Mouse (Mus musculus) kidney, postnatal 4 days (tissue): ENCODE data around the gene Pyroxd2.

Source experiments
- DNase-seq, 2 experiments: peaks; one replicate each; pipeline ENCODE4 v3.0.0; 2021; ENCODE audit warnings: mixed read lengths in 2 of 2

Pyroxd2 gene

DNA sequence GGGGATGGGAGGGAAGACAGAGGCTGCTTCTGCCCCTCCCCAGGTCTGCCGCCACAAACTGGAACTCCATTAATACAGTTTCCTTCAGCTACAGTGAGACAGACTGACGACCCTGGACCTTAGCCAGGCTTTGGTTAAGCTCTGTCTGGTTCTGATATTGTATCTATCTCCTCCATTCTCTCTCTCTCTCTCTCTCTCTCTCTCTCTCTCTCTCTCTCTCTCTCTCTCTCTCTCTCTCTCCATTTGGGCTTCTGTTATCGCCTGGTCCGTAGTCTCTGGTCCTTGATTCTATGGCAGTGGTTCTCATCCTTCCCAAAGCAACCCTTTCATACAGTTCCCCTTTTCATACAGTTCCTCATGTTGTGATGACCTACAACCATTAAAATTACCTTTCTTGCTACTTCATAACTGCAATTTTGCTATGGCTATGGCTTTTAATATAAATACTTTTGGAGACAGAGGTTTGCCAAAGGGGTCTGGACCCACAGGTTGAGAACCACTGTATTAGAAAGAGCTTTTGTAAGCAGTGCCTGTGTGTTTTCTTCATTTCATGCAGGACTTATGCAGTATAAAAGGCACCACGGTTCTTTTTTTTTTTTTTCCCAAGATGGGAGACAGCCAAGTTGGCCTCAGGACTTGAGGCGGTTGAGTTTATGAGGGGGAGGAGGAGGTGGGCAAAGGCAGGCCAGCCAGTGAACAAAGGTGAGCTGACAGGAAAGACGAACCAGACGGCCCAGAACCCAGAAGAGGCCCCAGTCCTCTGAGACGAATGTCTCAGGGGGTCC, 7.3 kb downstream of the Pyroxd2 start:
- no peak for DNase-seq

DNA sequence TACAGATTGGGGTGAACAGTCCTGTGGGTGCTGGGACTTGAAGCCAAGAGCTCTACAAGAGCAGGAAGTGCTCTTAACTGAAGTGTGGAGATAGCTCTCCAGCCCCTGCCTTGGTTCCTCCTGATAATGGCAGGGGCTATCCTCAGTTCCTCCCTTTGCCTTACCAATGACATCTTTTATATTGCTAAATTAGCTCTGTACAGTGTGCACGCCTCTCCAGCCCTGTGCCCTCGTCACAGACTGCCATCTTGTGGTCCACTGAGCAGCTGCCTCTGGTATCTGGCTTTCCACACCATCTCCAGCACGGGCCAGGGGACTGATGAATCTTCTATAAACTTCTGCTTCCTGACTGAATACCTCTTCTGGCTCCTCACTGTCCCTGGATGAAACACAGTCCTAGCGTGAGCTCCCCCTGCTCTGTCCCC, 8.4 kb downstream of the Pyroxd2 start:
- DNase-seq: peak; percentile 78 to 83

DNA sequence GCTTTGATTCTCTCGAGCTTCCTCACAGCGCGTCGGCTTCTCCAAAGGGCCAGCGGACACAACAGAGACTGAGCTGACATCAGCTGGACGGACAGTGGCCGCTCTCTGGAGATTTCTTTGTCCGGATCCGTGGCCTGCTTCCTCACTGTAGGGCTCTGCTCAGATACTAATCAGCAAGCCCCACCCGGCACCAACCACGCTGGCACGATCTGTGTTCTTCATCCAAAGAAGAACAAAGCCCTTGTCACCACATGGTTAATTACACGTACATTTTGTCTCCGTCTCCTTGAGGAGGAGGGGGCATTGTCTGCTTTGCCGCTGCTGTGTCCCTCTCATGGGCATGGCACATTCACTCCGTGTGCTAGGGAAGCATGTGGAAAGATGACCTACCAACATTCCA, 9.3 kb downstream of the Pyroxd2 start:
- no peak for DNase-seq

DNA sequence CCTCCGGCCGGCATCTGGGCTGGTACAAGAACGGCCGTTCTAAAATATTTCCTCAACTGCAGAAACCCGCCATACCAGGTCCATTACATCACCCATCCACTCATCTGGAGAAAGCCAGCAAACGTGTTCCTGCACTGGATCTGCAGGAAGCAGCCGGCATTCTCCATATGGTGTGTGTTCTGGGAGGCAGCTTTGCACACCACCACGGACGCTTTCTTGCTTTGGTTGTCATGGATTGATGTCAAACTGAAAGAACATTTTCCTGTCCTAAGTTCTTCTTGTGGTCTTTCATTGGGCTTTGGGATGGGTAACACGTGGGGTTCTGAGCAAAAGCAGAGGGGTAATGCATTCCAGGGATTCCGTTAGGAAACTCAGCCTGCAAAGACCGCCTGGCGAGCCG, 10.7 kb downstream of the Pyroxd2 start:
- DNase-seq: no peak

DNA sequence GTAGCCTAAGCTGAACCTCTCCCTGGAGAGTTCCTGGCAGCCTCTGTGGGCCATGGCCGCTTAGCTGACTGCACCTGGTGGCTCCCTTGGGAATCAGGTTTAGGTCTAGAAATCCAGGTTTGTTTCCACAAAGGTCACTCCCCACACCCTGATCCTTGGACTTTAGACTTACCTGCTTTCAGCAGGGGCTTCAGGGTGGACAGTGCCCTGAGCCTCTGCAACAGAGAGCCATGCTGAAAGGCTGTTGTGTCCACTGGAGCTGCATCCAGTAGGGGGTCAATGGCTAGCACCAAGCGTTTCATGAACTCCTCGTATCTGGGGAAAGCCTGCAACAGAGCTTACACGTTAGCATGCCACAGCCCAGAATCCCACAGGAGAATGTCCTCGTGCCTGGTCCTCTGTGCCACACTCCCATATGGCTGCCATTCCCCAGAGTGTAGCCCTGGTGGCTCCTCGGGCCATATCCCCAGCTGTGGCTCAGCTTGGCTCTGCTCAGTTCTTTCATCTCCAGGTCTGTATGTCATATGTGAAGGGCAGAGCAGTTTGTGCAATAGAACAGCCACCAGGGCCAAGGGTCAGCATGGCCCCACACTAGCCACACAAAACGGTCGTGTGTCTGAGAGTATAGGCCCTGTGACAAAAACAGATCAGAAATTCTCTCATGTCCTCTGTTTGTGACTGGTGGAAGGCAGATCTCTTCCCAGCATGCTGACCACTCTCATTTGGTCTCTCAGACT, 12.2 kb downstream of the Pyroxd2 start:
- DNase-seq: no peak

DNA sequence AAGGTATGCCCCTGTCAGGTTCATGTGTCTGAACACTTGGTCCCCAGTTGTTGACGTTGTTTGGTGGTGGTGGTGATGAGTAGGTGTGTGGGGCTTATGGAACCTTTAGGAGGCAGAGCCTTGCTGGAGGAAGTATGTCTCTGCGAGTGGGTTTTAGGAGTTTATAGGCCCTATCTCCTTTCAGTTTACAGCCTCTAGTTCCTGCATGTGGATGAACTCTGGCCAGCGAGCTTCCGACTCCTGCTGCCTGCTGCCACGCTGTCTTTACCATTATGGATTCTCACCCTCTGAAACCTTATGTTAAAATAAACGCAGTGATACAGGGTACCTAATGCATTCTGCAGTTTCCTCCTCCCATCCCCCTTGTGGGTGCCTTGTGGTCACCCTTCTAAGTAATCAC, 12.8 kb downstream of the Pyroxd2 start:
- DNase-seq: no peak

DNA sequence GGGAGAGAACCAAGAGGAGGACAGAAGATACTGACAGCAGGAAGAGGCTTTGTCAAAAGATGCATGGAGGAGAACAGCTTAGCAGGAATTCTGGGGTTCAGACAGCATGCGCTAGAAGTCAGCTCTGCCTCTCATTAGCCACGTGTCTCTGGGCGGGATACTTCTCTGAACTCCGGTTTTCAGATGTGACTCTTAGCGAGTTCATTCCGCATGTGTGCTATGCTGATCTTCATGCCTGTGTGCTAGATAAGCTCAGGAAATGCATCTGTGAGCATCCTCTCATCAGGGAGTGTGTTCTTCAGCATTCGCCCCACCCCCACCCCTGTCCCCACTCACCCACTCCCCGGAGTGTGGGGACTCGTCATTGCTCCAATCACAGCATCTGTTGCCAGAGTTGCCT, 14.8 kb downstream of the Pyroxd2 start:
- DNase-seq: no peak

DNA sequence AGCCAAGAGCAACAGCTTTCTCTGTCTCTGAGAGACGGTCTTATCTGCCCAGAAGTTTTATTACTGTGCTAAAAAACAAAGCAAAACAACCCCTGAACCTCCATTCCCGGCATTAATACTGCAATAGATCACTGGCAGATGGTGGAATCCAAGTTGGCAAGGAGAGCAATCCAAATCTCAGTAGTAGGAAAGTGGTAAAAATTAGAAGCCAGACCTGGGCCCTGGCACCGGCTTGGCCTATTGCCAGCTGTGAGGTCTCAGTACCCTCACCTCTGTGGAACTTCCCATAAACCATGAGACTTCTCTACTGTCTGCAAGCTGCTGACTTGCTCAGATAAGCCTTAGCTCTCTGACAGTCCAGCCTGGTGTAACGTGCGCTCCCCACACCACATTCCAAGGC, 17.6 kb downstream of the Pyroxd2 start:
- DNase-seq: no peak

DNA sequence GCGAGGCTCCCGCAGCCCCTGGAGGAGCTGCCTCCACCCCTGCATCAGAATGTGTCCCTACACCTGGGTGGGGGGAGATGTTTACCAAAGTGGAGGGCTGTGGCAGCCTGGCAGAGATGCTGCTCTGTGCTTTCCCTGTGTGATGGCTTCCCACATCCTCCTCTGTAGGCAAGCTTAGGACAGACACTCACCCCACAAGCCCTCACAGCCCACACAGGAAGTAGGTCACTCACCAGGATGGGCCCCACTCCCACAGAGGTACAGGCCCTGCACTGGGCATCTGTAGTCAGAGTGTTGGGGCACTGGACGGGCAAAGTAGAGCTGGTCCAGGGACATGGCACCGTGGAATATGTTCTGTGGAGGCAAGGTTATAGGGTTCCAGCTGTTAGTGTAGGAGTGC, 25.2 kb downstream of the Pyroxd2 start:
- no peak for DNase-seq

DNA sequence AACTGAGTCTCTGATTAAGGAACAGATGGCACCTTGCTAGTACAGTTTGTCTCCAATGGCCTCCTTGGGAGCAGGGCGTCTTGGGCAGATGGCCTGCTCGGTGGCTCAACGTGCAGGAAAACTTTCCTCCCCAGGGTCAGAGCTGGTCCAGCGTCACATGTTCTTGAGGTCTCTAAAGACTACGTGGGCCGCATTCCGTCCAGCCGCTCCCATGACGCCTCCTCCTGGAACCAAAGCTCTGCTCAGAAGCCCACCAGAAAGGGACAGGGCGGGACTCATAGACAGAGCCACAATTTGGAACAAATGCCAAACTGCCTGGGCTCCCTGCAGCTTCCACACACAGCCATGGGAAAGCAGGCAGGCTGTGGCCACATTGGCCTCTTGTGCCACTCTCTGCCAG, 25.8 kb downstream of the Pyroxd2 start:
- DNase-seq: no peak

DNA sequence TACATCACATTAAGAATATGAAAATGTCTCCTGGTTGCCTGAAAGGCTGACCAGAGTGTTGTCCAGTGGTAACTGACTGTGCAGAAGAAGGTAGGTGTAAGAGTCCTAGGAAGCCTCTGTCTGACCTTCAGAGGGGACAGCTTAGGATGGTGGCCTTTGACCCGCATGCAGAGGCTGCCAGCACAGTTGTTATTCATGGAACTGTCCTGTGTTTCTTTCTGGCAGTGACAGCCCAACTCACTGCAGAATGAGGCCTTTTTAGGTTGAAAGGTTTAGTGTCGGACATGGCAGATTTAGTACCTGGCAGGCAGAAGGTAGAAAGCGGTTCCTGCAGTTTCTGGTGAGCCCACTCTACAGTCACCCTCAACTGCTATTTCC, 26.6 kb downstream of the Pyroxd2 start:
- peak; percentile 75 to 76 for DNase-seq

DNA sequence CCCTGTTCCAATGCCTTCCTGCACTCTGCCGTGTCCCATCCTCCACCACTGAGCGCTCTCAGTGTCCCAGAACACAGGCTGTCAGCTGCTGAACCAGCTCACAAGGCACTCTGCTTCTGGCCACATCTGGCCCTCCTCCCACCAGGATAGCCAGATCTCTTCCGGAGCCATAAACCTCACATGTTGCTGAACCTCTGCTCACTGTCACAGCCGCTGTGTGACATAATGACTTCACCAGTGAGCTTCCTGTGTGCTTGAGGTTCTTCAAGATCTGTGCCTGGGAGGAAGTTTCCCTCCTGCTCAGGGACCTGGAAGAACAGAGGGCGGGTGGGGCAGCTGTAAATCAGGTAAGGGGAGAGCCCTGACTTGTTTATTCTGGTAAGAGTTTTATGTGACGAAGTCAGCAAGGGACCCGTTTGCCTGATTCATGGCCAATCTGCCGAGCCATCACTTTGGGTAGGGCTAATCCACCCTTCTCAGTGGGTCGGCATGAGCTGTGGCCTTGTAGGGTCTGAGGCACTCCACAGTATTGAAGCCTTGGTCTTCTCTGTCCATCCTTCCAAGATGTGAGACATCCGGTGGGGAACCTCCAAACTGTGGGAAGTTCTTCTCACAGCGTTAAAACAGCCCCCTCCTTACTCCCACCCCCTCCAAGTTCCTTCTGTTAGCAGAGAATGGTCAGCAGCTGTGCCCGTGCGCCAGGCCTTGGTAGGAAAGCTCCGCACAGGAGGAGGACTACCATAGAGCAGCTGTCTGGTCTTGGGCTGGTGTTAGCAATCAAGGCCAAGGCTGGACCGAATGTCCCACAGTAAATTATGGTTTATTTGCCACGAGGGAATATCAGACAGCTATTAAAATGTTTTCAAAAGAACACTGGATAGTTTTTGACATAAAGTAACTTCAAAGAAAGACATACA, 27.3 kb downstream of the Pyroxd2 start:
- peak; percentile 42 to 63 for DNase-seq

DNA sequence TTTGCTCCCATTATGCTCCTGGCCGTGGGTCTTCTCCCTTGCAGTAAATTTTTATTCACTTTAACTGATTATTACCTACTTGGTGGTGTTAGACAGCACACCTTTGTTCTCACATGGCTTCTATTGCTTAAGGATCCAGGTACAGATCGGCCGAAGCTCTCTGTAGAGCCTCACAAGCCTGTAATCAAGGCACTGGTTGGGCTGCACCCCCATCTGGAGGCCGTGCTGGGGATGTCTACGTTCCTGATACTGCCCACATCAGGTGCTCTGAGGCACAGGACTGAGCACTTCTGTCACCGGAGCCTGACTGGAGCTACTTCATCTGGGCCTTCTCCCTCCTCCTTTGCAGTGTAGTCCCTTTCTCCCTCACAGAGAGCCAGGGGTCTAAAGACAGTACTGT, 29.3 kb downstream of the Pyroxd2 start:
- DNase-seq: peak; percentile 34 to 35

DNA sequence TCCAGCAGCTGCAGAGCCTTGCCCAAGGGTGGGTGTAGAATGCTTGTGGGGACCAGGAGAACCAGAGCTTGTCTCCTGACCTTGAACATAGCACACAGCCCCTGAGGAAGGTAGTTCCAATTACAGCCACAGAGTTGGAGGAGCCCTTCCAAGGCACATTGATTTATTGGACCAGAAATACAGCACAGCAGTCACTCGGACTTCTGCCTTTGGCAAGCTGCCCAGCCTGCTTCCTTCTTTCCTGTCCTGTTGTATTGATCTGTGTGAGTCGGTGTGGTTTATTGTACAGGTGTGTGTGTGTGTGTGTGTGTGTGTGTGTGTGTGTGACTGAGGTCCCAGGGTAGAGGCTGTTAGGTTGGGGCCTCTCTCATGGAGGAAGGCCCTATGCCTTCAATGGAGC, 30.1 kb downstream of the Pyroxd2 start:
- DNase-seq: peak; percentile 58 to 64

DNA sequence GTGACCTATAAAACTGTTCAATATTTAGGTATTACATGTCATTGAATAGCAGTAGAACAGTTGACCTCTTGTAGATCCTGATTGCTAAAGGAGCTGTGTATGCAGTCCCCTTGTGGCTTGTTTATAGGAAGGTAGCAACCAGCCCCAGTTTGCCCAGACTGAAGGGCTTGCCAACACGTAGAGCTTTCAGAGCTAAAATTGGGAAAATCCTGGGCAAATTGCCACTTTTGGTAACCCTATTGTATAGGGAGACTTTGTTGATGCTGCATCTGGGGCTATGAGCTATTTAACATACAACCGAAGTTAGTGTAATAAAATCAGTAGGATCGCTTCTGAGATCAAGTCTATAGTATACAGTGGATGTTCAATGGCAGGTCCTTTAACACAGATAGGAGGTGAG, 34.5 kb downstream of the Pyroxd2 start:
- DNase-seq: no peak

DNA sequence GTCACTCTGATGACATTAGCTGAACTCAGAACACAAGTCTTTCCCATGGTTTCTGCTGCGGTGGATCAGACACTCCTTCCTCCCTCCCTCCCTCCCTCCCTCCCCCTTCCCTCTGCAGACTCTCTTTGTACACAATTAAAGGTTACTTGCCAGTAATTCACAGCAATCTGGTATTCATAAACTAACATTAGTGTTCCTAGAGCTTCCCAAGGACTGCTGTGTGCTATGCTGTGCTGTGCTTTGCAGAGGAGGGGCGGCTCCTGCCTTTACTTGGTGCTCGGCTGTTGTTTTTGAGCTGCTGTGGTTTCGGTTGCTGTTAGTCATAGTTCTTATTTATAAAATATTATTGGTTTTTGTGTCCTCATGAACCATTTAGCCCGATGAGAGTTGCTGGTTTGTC, 34.9 kb downstream of the Pyroxd2 start:
- DNase-seq: no peak

DNA sequence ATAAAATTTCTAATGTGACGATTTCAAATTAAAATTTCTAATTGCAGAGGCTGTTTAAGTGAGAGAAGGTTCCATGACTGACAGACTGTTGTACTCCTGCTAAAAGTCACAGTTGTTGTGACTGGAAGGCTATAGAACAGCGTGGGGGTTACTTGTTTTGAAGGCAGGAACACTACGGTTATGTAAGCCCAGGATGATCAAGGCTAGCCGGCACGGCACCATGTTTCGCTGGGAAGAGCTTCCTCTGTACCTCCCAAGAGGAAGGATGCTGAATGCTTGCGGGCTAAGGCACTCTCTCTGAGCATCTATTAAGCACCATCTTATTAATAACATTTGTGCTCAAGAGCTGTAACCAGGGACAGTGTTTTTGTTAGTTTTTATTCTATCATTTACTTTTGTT, 36.1 kb downstream of the Pyroxd2 start:
- DNase-seq: no peak

DNA sequence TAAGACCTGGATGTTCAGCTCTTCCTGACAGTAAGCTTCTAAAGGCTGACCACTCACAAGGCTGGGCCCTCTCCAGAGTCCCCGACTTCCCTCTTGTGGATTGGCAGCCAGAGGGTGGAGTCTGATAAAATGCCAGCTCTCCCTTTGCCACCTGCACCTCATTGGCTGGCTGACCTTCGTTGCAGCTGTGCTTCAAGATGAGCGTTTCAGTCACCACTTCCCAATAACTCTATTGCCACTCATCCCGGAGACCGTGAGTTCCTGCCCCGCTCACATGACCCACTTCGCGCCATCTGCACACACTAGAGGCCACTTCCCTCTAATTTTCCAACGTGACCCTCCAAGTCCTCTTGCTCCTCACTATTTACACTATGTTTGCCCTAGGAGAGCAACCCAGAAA, 38.8 kb downstream of the Pyroxd2 start:
- DNase-seq: no peak

DNA sequence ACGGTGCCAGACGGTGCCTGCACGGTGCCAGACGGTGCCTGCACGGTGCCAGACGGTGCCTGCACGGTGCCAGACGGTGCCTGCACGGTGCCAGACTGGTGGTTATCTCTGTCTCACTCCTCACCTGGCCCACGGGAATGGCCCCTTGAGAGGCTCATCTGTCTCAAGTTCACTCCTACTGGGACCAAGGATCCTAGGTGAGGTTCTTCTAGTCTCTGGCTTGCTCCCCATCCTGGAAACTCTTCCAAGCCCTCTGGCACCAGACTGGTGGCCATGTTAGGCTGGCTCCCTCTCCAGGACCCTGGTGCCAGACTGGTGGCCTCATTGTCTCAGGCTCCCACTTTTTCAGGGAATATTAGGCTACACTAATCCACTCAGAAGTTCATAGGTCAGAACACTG, 53.1 kb downstream of the Pyroxd2 start:
- no peak for DNase-seq

DNA sequence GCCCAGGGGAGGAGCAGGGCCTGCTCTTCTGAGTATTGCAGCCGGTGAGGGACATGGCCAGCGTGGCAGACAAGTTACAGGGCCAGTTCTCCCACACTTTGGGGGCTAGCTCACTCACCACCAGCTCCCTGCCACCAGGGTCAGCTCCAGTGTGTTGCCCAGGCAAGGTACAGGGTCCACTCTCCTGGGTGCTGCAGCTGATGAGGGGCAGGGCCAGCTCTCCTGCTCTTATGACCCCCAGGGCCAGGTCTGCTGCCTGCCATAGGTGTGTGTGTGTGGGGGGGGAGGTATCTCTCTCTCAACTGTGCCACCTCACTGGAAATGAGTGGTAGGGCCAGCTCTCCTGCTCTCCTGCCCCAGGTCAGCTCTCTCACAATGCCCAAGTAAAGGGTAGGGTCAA, 54.0 kb downstream of the Pyroxd2 start:
- DNase-seq: no peak

DNA sequence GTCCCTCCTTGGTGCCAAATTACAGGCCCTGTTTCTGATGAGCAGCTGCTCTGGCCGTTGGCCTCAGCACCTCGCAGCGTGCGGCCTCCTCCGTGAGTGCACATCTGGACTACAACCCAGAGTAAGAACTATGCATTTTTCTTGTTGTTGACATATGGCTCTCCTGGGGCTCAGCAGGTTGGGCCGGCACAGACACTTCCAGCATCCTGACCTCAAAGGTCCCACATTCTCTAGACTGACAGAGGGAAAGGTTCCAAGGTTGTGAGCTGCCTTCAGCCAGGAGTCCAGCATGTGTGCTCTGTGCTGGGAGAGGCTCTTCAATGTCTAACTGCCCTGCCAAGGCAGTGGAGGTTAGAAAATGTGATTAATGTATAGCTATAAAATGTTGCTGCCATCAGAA, 55.2 kb downstream of the Pyroxd2 start:
- peak; percentile 17 to 24 for DNase-seq

DNA sequence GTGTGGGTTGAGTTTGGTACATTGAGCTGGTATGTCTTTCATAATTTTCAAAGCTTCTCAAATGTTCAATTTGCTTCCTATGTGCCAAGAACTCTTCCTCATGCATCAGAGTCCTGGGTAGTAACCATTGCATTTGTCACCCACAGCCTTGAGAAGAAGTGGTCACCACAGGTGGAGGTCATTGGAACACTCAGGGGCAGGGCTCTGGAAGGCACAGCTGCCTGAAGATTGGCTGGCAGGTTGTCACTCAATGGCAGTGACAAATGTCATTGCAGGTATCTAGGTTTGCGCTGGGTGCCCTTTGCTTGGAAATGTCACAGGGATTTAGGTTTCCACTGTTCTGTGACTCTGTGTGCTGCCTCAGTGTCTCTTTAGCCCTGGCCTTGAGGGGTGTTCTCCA, 62.3 kb downstream of the Pyroxd2 start:
- DNase-seq: no peak

DNA sequence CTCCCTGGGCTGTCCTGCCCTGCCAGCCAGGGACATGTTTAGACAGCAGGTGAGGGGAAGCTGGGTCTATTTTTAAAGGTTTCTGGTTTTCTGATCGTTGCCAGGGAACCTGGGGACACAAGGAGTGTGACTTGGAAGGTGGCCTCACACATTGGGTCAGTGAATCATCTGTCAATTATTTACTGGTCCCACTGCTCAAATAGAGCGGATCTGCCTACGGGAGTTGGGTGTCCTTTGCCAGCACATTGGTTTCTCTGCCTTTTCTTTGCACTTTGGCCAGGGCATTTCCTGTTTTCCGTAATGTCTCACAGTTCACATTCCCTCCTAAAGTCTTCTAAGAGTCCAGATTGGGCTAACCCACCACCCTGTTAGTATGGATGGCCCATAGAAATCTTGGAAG, 62.8 kb downstream of the Pyroxd2 start:
- DNase-seq: peak in 1 of 2 experiments; percentile 40
